Mouse (Mus musculus): Measurements from ENCODE around the gene Vti1a.

DNA sequence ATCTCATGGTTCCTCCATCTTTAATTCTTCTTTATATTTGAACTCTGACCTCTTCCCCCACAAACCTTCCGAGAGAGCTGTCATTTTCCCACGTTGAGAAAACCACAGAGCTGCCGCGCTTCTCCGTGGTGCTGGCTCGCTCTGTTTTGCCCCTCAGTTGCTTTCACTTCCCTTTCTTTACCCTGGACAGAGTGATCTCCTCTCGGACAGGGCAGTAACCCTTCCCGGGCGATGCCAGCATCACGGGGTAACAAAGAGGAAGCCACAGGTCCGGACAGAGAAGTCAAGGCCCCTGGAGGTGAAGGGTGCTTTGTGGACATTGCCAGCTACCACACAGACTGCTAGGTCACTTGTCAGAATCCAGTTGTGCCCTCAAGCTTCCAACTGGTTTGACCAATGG is 344.1 kb downstream of the Vti1a start:
- TF ChIP-seq CHD2 (IDR thresholded peaks at IDR 0.05; ENCODE audit: low read depth, low read length) = no peak
- no peak for TF ChIP-seq ZNF384 (IDR thresholded peaks at IDR 0.05; ENCODE audit: low read depth, low read length)
- no peak for TF ChIP-seq HCFC1 (IDR thresholded peaks at IDR 0.05; ENCODE audit: borderline replicate concordance, insufficient read depth, low read length)
- TF ChIP-seq ZC3H11A (IDR thresholded peaks at IDR 0.05; ENCODE audit: borderline replicate concordance, low read depth, low read length) = no peak
- TF ChIP-seq MAFK (IDR thresholded peaks at IDR 0.05; ENCODE audit: insufficient read depth, low read depth, low read length) = no peak

Data from ES-E14 (cell line).